Mouse (Mus musculus) heart, embryonic 14.5 days (tissue): Measurements from ENCODE around the gene Mcmbp. TPM values are rescaled to one million over a fixed set of nuclear protein-coding genes. Genes with fewer than 3 reads are reported as not detected.

ENCODE experiments used
- ATAC-seq: fragments of 200-750 bp; cut with Nextera tagmentation; 2 replicates; pipeline ENCODE4 v1.8.0; 2017; ENCODE audit warnings: low read depth, moderate TSS enrichment; ENCODE audit not compliant: insufficient number of reproducible peaks, insufficient read depth, low FRiP score
- H3K27ac ChIP-seq, 2 experiments: fragments of 200-500 bp in 1 of 2; fragments of 300-500 bp in 1 of 2; sonication (generic) in 1 of 2; replicated peaks in 1 of 2; 2 replicates each; pipeline ENCODE4 v1.5.1; 2012 to 2014; ENCODE audit warnings: low read depth in 2 of 2, low read length in 2 of 2, control low read depth in 1 of 2, mild to moderate bottlenecking in 1 of 2, mixed read lengths in 1 of 2; ENCODE audit not compliant: control insufficient read depth in 1 of 2, insufficient read depth in 1 of 2
- H3K27me3 ChIP-seq: fragments of 300-500 bp; sonication (generic); 2 replicates; pipeline ENCODE4 v1.6.1; 2014; ENCODE audit warnings: mild to moderate bottlenecking, low read length, control low read depth; ENCODE audit not compliant: control insufficient read depth, insufficient read depth
- H3K36me3 ChIP-seq: fragments of 300-500 bp; sonication (generic); 2 replicates; pipeline ENCODE4 v1.6.1; 2014; ENCODE audit warnings: mild to moderate bottlenecking, control low read depth, low read length, mixed read lengths; ENCODE audit not compliant: control insufficient read depth, insufficient read depth
- H3K4me1 ChIP-seq, 2 experiments: fragments of 200-500 bp in 1 of 2; fragments of 300-500 bp in 1 of 2; sonication (generic) in 1 of 2; 2 replicates each; pipeline ENCODE4 v1.6.1; 2012 to 2014; ENCODE audit warnings: low read length in 2 of 2, control low read depth in 1 of 2, mixed read lengths in 1 of 2; ENCODE audit not compliant: control insufficient read depth in 2 of 2, insufficient read depth in 2 of 2
- H3K4me2 ChIP-seq: fragments of 300-500 bp; sonication (generic); 2 replicates; pipeline ENCODE4 v1.6.1; 2014; ENCODE audit warnings: mild to moderate bottlenecking, low read length
- H3K4me3 ChIP-seq, 2 experiments: fragments of 200-500 bp in 1 of 2; fragments of 300-500 bp in 1 of 2; sonication (generic) in 1 of 2; 2 replicates each; pipeline ENCODE4 v1.5.1; 2012 to 2014; ENCODE audit warnings: low read length in 2 of 2, mild to moderate bottlenecking in 2 of 2, control low read depth in 1 of 2, low read depth in 1 of 2, moderate library complexity in 1 of 2; ENCODE audit not compliant: control insufficient read depth in 1 of 2, insufficient read depth in 1 of 2
- H3K9ac ChIP-seq: fragments of 300-500 bp; sonication (generic); 2 replicates; pipeline ENCODE4 v1.6.1; 2014; ENCODE audit warnings: mild to moderate bottlenecking, low read length
- H3K9me3 ChIP-seq: fragments of 300-500 bp; sonication (generic); 2 replicates; pipeline ENCODE4 v1.6.1; 2016; ENCODE audit warnings: low read length, control low read depth; ENCODE audit not compliant: control insufficient read depth
- WGBS: fragments of 180-500 bp; shearing (Covaris S2); extraction: QIAGEN DNeasy Blood & Tissue Kit; methylation state at CpG from one replicate; pipeline ENCODE4 v1.1.7; 2014; 5-methylcytosine and 5-hydroxymethylcytosine counted together
- polyA plus RNA-seq: library from polyadenylated mRNA; unstranded; fragments of >200 nt; fragmentation: Nextera tagmentation; extraction: Ambion mirVana; gene quantifications from 2 replicates; pipeline ENCODE4 v1.2.1, GENCODE M21; 2014

Gene Mcmbp
- polyA plus RNA-seq, 1 experiment from 2014 or later = 48.1 TPM

DNA sequence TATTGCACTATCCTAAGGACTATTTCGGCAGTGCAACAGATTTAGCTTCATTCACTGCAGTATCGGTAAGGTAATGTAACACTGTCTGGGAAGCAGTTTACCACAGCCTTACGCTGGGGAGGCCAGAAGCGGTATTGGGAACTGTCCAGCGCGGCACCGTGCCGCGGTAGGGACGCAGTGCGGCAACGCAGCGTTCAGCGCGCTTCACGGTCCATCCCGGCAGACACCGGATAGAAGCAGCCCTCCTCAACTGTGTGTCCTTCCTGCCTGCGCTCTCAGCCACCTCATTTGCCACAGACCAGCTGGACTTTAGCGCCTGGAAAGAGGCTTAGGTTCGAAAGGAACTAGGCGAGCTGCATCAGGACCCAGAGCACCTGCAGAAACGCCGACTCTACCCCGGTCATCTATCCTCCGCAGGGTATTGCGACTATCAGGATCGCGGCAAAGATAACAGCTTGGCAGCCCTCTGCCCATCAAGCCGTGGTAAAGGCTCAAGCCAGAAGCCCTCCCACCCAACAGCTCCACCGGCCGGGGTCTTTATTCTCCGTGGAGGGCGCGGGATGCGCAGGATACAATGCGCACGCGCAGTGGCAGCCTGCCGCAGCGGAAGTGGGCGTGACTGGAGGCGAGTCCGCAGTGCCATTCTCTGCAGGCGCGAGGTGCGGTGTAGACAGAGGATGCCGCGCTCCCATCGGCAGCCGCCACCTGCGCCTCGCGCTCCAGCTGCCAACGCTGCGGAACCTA lies 52.3 kb downstream of the Mcmbp start:
- H3K27me3 ChIP-seq = no peaks in the 10 kb centered on the region
- H3K9me3 ChIP-seq = peaks cover 5% of the 10 kb centered on the region
- H3K4me3 ChIP-seq = peak overlapping the region; percentile 46 to 57
- H3K4me1 ChIP-seq = no peaks in the 10 kb centered on the region; a peak in 1 of 4 replicates
- H3K4me2 ChIP-seq = peak overlapping the region; percentile 67
- no peak overlapping the region for H3K27ac ChIP-seq
- peaks cover 41% of the 10 kb centered on the region for H3K36me3 ChIP-seq
- no peak for ATAC-seq
- no peak overlapping the region for H3K9ac ChIP-seq
- 47% methylated on average over 56 of the region's 56 CpGs for WGBS

- no peaks in the 10 kb centered on the region for H3K27me3 ChIP-seq
- no peak overlapping the region for H3K27ac ChIP-seq
- H3K4me1 ChIP-seq = no peaks in the 10 kb centered on the region; a peak in 1 of 4 replicates
- no peak overlapping the region for H3K4me2 ChIP-seq
- H3K36me3 ChIP-seq = peaks cover 5% of the 10 kb centered on the region; the same call in 1 of the 2 replicates
- no peak overlapping the region for H3K4me3 ChIP-seq
- WGBS = 41% methylated on average over 3 of the region's 3 CpGs
- no peak overlapping the region for H3K9ac ChIP-seq
- ATAC-seq = no peak
- H3K9me3 ChIP-seq = no peaks in the 10 kb centered on the region
Observed at GRCm38 (mm10) chr7:128678546-128678945, 61.7 kb downstream of the Mcmbp start.

DNA sequence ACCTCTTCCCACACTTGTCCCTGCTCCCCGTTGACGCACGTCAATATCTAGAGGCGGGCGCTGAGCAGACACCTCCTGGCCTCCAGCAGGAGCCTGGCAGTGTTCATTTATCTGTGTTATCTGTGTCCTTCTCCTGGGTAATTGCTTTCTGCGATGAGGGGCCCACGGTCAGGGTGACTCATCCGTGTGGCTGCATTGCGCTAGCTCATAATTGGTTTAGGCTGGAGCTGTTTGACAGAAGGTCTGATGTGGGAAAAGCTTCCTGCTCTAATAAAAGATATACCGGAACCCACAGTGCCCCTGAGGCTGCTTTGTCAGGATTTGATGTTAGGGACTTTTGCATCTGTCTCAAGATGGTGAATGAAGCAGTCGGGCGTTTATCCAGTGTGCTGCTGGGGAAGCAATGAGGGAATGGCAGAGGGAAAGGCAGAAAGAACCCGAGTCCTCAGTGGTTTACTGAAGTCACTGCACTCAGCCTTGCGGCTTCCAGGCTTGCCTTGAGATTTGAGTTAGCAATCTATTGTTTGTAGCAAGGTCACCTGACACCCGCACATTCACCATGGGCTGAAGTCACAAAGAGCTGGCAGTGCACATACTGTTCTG lies 67.8 kb downstream of the Mcmbp start:
- ATAC-seq = no peak
- Histone ChIP-seq H3K9ac (peak overlapping the region; percentile 53), H3K4me2 (peak overlapping the region; percentile 62), H3K4me1 (peaks cover 6 to 17% of the 10 kb centered on the region in 2 experiments), H3K27ac (peak overlapping the region; percentile 3 to 60; a peak in 2 of 4 replicates), H3K9me3 (no peaks in the 10 kb centered on the region), H3K4me3 (peak overlapping the region; percentile 14 to 19; a peak in 3 of 4 replicates), H3K36me3 (peaks cover 3% of the 10 kb centered on the region; the same call in 1 of the 2 replicates), H3K27me3 (no peaks in the 10 kb centered on the region)
- 4% methylated on average over 15 of the region's 15 CpGs for WGBS

DNA sequence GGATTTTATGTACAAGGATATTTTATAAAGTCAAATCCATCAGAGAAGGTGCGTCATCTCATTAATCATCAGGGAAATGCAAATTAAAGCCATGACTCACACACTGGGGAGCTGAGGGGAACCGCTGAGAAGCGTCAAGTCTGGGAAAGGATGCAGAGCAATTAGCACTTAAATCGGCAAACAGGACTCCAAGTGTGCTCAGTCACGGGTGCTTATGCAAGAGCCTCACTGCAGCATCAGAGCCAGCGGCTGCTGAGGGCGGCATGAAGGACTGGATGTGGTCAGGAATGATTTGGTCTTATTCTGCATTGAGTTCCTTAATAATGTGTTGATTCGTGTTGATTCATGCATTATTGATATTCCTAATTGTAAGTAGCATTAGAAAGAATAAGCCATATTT lies 68.3 kb downstream of the Mcmbp start:
- no peak for ATAC-seq
- Histone ChIP-seq H3K9me3 (no peaks in the 10 kb centered on the region), H3K4me1 (peaks cover 6 to 17% of the 10 kb centered on the region in 2 experiments), H3K36me3 (peaks cover 3% of the 10 kb centered on the region; the same call in 1 of the 2 replicates), H3K4me2 (peak overlapping the region; percentile 62), H3K9ac (0 out of 2 replicates have a peak overlapping the region, but pooled peaks have one; percentile 53), H3K27ac (0 out of 4 replicates have a peak overlapping the region, but pooled peaks of 1 of the 2 experiments have one; percentile 60), H3K4me3 (peak overlapping the region in 1 of 2 experiments; percentile 19; a peak in 2 of 4 replicates), H3K27me3 (no peaks in the 10 kb centered on the region)
- WGBS = 13% methylated on average over 8 of the region's 8 CpGs

GRCm38 (mm10) chr7:128668831-128669230 lies 71.5 kb downstream of the Mcmbp start:
- Histone ChIP-seq H3K27me3 (no peaks in the 10 kb centered on the region), H3K9me3 (no peaks in the 10 kb centered on the region), H3K4me3 (no peak overlapping the region), H3K36me3 (peaks cover 3% of the 10 kb centered on the region; the same call in 1 of the 2 replicates), H3K4me1 (peaks cover 6 to 17% of the 10 kb centered on the region in 2 experiments), H3K4me2 (no peak overlapping the region), H3K27ac (no peak overlapping the region), H3K9ac (no peak overlapping the region)
- no peak for ATAC-seq
- 19% methylated on average over 2 of the region's 2 CpGs for WGBS

DNA sequence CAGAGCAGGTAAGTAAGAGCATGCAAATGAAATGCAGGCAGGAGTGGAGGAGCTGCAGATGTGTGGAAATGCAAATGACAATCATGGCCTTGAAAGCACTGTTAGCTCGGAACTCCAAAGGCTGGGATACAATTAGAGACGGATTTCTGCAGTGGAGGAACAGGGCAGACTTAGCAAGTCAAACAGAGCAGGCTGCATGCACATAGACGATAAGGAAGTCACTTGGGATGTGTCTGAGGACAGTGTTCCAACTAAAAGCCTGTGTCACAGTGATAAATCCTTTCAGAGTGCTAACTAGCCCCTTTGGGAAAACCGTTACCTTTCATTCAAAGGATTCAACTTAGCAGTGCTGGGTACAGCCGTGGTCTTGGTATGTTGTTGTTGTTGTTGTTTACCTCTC lies 72.5 kb downstream of the Mcmbp start:
- no peaks in the 10 kb centered on the region for H3K27me3 ChIP-seq
- no peak overlapping the region for H3K4me2 ChIP-seq
- no peak for ATAC-seq
- peaks cover 3% of the 10 kb centered on the region; the same call in 1 of the 2 replicates for H3K36me3 ChIP-seq
- no peaks in the 10 kb centered on the region for H3K9me3 ChIP-seq
- no peak overlapping the region for H3K9ac ChIP-seq
- H3K4me3 ChIP-seq = no peak overlapping the region
- no peak overlapping the region for H3K27ac ChIP-seq
- WGBS = 44% methylated on average over 5 of the region's 5 CpGs
- peaks cover 5 to 10% of the 10 kb centered on the region in 2 experiments for H3K4me1 ChIP-seq

GRCm38 (mm10) chr7:128664861-128665377 lies 75.4 kb downstream of the Mcmbp start:
- ATAC-seq = no peak
- Histone ChIP-seq H3K36me3 (no peaks in the 10 kb centered on the region), H3K4me2 (no peak overlapping the region), H3K9me3 (no peaks in the 10 kb centered on the region), H3K9ac (no peak overlapping the region), H3K4me1 (no peaks in the 10 kb centered on the region; a peak in 1 of 4 replicates), H3K27ac (no peak overlapping the region), H3K4me3 (no peak overlapping the region), H3K27me3 (no peaks in the 10 kb centered on the region)
- WGBS = 57% methylated on average over 11 of the region's 11 CpGs
